Mouse (Mus musculus): ENCODE measurements around the gene Dennd1b.

DNA sequence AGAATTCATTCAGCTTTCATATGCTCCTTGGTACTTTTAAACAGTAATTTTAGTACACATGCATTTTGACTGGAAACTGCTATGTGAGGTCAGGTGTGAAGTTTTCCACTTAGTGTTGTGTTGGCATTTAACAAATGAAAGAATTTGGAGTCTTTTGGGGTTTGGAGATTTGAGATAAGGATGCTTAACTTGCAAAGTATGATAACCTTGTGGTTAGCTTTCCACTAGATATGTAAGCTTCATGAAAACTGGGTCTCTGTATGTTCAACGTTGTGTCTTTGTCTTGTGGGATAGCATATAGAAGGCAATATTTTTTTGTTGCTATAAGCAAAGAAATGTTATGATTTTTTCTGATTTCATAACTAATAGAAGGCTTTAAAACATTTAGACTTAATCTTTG lies 114.8 kb downstream of the Dennd1b start:
- TF ChIP-seq CTCF (IDR thresholded peaks at IDR 0.05; ENCODE audit: low read depth, low read length) (no peak), POLR2A (IDR thresholded peaks at IDR 0.05; ENCODE audit: insufficient read depth, low read length) (no peak)
